Mouse (Mus musculus) intestine, postnatal 0 days (tissue): Measurements from ENCODE around the gene Iqsec1. TPM values are rescaled to one million over a fixed set of nuclear protein-coding genes. Genes with fewer than 3 reads are reported as not detected.

Experiments used
- ATAC-seq: fragments of 200-750 bp; cut with Nextera tagmentation; 2 replicates; pipeline ENCODE4 v1.8.0; 2017; ENCODE audit warnings: mild to moderate bottlenecking, moderate TSS enrichment, moderate library complexity
- H3K27ac ChIP-seq: fragments of 300-500 bp; sonication (generic); 2 replicates; pipeline ENCODE4 v1.5.1; 2014; ENCODE audit warnings: mild to moderate bottlenecking, low read depth, low read length, moderate library complexity
- H3K27me3 ChIP-seq: fragments of 300-500 bp; sonication (generic); replicated peaks from 2 replicates; pipeline ENCODE4 v1.6.1; 2014; ENCODE audit warnings: low read length, mixed read lengths; ENCODE audit not compliant: control insufficient read depth, insufficient read depth
- H3K36me3 ChIP-seq: fragments of 300-500 bp; sonication (generic); 2 replicates; pipeline ENCODE4 v1.6.1; 2014; ENCODE audit warnings: mild to moderate bottlenecking, moderate library complexity; ENCODE audit not compliant: control insufficient read depth, insufficient read depth
- H3K4me1 ChIP-seq: fragments of 300-500 bp; sonication (generic); replicated peaks from 2 replicates; pipeline ENCODE4 v1.6.1; 2014; ENCODE audit warnings: antibody characterized with exemption, low read length, mixed read lengths; ENCODE audit not compliant: control insufficient read depth, insufficient read depth
- H3K4me2 ChIP-seq: fragments of 300-500 bp; sonication (generic); replicated peaks from 2 replicates; pipeline ENCODE4 v1.6.1; 2014; ENCODE audit warnings: low read depth, mild to moderate bottlenecking, moderate library complexity
- H3K4me3 ChIP-seq: fragments of 300-500 bp; sonication (generic); 2 replicates; pipeline ENCODE4 v1.5.1; 2014; ENCODE audit warnings: low read depth, low read length
- H3K9ac ChIP-seq: fragments of 300-500 bp; sonication (generic); 2 replicates; pipeline ENCODE4 v1.6.1; 2014; ENCODE audit warnings: mild to moderate bottlenecking, low read depth, low read length
- H3K9me3 ChIP-seq: fragments of 300-500 bp; sonication (generic); 2 replicates; pipeline ENCODE4 v1.6.1; 2016; ENCODE audit warnings: mixed run types; ENCODE audit not compliant: control insufficient read depth
- CTCF ChIP-seq: sonication (generic); IDR thresholded peaks from 2 replicates; pipeline ENCODE4 v1.5.1; 2016; ENCODE audit warnings: low read depth, mild to moderate bottlenecking, control low read depth, antibody characterized with exemption, moderate library complexity
- WGBS: fragments of 180-500 bp; shearing (Covaris S2); extraction: QIAGEN DNeasy Blood & Tissue Kit; methylation state at CpG from one replicate; pipeline ENCODE4 v1.1.7; 2014; 5-methylcytosine and 5-hydroxymethylcytosine counted together
- polyA plus RNA-seq: library from polyadenylated mRNA; unstranded; fragments of >200 nt; fragmentation: Nextera tagmentation; extraction: Ambion mirVana; gene quantifications from 2 replicates; pipeline ENCODE4 v1.2.1, GENCODE M21; 2015

Gene Iqsec1
- polyA plus RNA-seq, 1 experiment from 2014 or later, result 7.0 TPM

DNA sequence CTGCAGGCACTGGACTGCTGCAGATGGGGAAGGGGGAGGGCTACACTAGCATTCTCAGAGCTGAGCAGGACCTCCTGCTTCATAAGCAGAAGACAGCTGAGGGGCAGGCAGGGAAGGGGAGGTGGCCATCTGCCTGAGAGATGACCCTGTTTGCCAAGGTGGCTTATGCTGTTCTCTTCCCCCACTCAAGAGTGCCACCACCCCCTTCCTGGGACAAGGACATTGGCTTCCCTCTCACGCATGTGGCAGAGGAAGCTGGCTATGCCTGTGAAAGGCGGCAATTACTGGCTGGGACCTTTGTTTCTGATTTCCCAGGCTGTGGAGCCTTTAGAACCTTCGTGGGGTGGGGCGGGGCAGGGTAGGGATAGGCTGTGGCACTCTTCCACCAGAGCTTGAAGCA, 204.5 kb downstream of the Iqsec1 start:
- Histone ChIP-seq H3K36me3 (no peaks in the 10 kb centered on the region), H3K9me3 (no peaks in the 10 kb centered on the region), H3K27ac (no peak overlapping the region), H3K9ac (no peak overlapping the region), H3K27me3 (no peaks in the 10 kb centered on the region), H3K4me1 (no peaks in the 10 kb centered on the region), H3K4me2 (no peak overlapping the region), H3K4me3 (no peak overlapping the region)
- WGBS, result 42% methylated on average over 4 of the region's 4 CpGs
- no peak for ATAC-seq
- TF ChIP-seq CTCF, result no peak

DNA sequence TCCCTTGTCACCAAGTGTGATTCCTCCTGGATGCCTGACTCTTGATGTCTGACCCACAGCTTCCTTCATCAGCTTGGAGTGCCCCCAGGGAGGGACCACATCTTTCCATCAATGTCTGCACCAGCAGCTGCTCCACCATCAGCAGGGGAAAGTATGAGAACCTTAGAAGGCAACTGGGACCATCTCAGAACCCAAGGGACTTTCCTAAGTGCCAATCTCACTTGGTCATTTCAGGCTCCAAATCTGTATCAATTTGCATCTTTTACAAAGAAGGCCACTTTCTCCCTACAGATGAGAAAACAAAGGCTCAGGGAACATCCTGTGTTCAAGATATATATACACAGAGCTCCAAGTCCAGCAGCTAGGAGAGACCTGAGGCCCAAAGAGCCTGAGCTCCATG, 205.3 kb downstream of the Iqsec1 start:
- H3K36me3 ChIP-seq, result no peaks in the 10 kb centered on the region
- no peaks in the 10 kb centered on the region for H3K27me3 ChIP-seq
- no peak overlapping the region for H3K9ac ChIP-seq
- no peak for TF ChIP-seq CTCF
- H3K27ac ChIP-seq, result no peak overlapping the region
- H3K4me3 ChIP-seq, result no peak overlapping the region
- ATAC-seq, result no peak
- no peaks in the 10 kb centered on the region for H3K4me1 ChIP-seq
- no peak overlapping the region for H3K4me2 ChIP-seq
- H3K9me3 ChIP-seq, result no peaks in the 10 kb centered on the region

DNA sequence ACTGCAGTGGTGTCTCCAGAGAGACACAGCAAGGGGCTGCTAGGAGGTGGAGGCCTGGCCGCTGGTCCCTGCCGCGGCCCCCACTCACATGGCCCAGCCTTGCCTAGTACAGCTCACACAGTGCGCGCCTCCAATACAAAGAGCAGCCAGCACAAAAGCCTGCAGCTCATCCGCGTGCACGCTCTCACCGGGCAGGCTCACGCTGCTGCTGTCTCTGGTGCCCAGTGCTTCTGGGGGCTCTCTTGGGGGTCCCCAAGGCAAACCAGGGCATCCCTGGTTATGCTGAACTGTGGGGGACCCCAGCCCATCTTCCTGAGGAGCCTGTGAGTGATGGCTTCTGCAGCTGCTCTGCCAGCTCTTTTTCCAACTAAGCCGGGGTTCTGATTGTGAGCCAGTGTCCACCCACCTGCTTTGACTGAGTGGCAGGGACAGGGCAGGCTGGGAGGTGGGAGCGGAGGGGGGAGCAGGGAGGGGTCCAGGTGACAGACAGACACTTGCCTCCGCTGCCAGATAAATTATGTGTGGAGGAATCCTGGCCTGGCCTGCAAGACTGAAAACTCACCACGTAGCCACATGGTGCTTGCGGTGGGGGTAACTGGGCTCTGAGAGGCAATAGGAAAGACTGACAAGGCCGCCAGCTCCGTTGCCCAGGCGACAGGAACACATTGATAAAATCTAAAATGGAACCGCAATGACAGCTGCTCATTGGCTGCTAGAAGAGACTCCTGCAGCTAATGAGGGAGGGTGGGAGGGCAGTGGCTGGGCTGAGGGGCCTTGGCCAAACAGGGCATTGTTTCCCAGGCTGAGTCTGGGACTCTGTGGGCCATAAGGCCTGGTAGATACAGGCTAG, 206.3 kb downstream of the Iqsec1 start:
- Histone ChIP-seq H3K4me3 (no peak overlapping the region), H3K27me3 (no peaks in the 10 kb centered on the region), H3K4me1 (no peaks in the 10 kb centered on the region), H3K4me2 (no peak overlapping the region), H3K27ac (no peak overlapping the region), H3K9ac (no peak overlapping the region), H3K36me3 (no peaks in the 10 kb centered on the region), H3K9me3 (no peaks in the 10 kb centered on the region)
- TF ChIP-seq CTCF, result no peak
- 56% methylated on average over 19 of the region's 19 CpGs for WGBS
- ATAC-seq, result no peak

DNA sequence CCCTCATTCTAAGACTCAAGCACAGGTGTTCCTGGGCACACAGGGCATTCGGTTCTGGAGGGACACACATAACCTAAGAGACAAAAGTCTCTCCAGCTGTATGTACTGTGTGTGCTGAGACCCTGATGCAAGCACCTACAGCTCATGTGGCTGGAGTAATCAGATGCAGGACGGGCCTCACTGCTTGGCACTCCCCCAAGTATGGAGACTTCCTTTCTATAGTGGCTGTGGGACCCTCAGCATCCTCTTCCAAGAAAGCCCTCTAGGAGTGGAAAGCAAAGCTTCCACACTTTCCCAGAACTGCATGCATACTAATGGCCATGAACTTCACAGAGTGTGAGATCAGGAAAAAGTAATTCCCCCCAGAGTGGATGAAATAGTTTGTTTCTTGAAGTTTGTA, 208.0 kb downstream of the Iqsec1 start:
- Histone ChIP-seq H3K4me2 (no peak overlapping the region), H3K9ac (no peak overlapping the region), H3K36me3 (no peaks in the 10 kb centered on the region), H3K4me3 (no peak overlapping the region), H3K4me1 (no peaks in the 10 kb centered on the region), H3K9me3 (no peaks in the 10 kb centered on the region), H3K27ac (no peak overlapping the region), H3K27me3 (no peaks in the 10 kb centered on the region)
- no peak for TF ChIP-seq CTCF
- 63% methylated on average over 2 of the region's 2 CpGs for WGBS
- ATAC-seq, result no peak

DNA sequence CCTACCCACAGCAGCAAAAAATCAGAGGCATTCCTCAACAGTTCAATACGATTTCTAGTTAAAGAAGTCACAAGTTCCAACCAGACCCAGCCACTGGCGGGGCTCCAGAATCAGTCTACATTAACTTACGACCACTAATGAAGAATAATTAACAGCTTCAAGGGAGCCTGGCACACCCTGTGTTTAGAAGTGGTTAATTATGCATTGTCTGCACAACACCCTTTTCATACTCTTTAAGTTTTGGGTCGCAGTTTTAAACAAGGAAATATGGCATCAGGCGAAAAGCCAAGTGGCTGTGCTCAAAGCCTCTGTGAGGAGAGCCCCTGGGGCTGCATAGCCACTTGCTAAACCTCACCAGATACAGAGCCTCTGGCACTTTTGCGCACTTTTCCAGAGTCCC, 209.6 kb downstream of the Iqsec1 start:
- no peak for TF ChIP-seq CTCF
- H3K9me3 ChIP-seq, result no peaks in the 10 kb centered on the region
- H3K27ac ChIP-seq, result no peak overlapping the region
- no peak overlapping the region for H3K4me2 ChIP-seq
- 67% methylated on average over 6 of the region's 6 CpGs for WGBS
- H3K4me3 ChIP-seq, result no peak overlapping the region
- H3K36me3 ChIP-seq, result no peaks in the 10 kb centered on the region
- ATAC-seq, result no peak
- no peak overlapping the region for H3K9ac ChIP-seq
- no peaks in the 10 kb centered on the region for H3K27me3 ChIP-seq
- H3K4me1 ChIP-seq, result no peaks in the 10 kb centered on the region

DNA sequence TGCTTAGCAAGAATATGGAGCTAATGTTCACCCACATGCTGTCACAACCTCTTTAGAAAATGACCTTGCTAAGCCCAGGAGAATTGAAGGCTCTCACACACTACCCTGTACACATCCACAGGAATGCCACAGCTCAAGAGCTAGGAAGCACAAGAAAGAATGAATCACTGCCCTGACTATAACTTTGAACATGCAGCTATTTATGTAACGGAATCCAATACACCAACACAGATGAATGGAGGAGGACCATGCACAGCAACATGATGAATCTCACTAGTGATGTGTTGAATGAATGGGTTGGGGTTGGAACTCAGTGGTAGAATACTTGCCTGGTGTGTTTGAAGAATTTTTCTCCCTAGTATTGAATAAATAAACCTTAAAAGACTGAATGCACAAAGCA, 211.2 kb downstream of the Iqsec1 start:
- WGBS, result 75% methylated on average over 1 of the region's 1 CpGs
- Histone ChIP-seq H3K36me3 (no peaks in the 10 kb centered on the region), H3K4me2 (no peak overlapping the region), H3K27me3 (no peaks in the 10 kb centered on the region), H3K4me1 (no peaks in the 10 kb centered on the region), H3K9me3 (no peaks in the 10 kb centered on the region), H3K9ac (no peak overlapping the region), H3K4me3 (no peak overlapping the region), H3K27ac (no peak overlapping the region)
- no peak for ATAC-seq
- no peak for TF ChIP-seq CTCF
